In genomic region chr6:82285233-82285632, GRCm38 (mm10) we compare ENCODE assay signal across 26 mouse cellular contexts.
DNase-seq lines count a peak whose midpoint lies in the region; ATAC-seq lines count a peak whose summit lies in the region.
"Had no signal": no experiment of that assay in that cellular context is flagged by ENCODE, and none has a peak within 500 bp of the region (broad histone marks: within the 10 kb centered on the region; RNA-seq: fewer than 3 reads in every experiment).

No protein-coding gene starts in this region.

- no peak overlapping the region for H3K4me3 ChIP-seq in forebrain, embryonic 13.5 days
- H3K4me3 ChIP-seq in forebrain, embryonic 10.5 days = no peak overlapping the region
- no peak overlapping the region for H3K4me3 ChIP-seq in midbrain, embryonic 15.5 days
- H3K4me3 ChIP-seq in midbrain, embryonic 11.5 days (ENCODE audit: low read depth, low read length) = no peak overlapping the region
- H3K4me3 ChIP-seq in hindbrain, embryonic 14.5 days (replicated peaks; ENCODE audit: low read length) = no peak overlapping the region
- H3K4me3 ChIP-seq in neural tube, embryonic 14.5 days (ENCODE audit: low read depth, low read length) = no peak overlapping the region
- H3K4me3 ChIP-seq: embryonic facial prominence, embryonic 15.5 days; limb, embryonic 15.5 days; megakaryocyte, embryonic 14.5 days had no signal

- WGBS in forebrain, embryonic 13.5 days = 24% methylated on average over 6 of the region's 6 CpGs
- 38% methylated on average over 6 of the region's 6 CpGs for WGBS in forebrain, embryonic 10.5 days
- WGBS in midbrain, embryonic 15.5 days = 20% methylated on average over 6 of the region's 6 CpGs
- WGBS in midbrain, embryonic 11.5 days = 52% methylated on average over 6 of the region's 6 CpGs
- WGBS in hindbrain, embryonic 14.5 days = 31% methylated on average over 6 of the region's 6 CpGs
- 36% methylated on average over 6 of the region's 6 CpGs for WGBS in neural tube, embryonic 14.5 days

- intact Hi-C loops in left cerebral cortex, postnatal 25 days (cut with DNase I) = no loop called here

- peak; percentile 51; the same call in 1 of the 2 replicates for ATAC-seq in forebrain, embryonic 13.5 days
- peak; percentile 50; the same call in 1 of the 2 replicates for ATAC-seq in midbrain, embryonic 15.5 days (replicated peaks)
- ATAC-seq in midbrain, embryonic 11.5 days (ENCODE audit: low FRiP score) = no peak
- ATAC-seq in hindbrain, embryonic 14.5 days (ENCODE audit: low FRiP score) = peak; percentile 64; the same call in 1 of the 2 replicates
- peak; percentile 77; the same call in 1 of the 2 replicates for ATAC-seq in neural tube, embryonic 14.5 days (ENCODE audit: low read depth)
- ATAC-seq: activated CD4-positive, CD25-positive, alpha-beta regulatory T cell, adult 4 months; intestine, postnatal 0 days had no signal

- H3K9ac ChIP-seq in forebrain, embryonic 13.5 days = no peak overlapping the region
- no peak overlapping the region for H3K9ac ChIP-seq in midbrain, embryonic 15.5 days
- no peak overlapping the region for H3K9ac ChIP-seq in midbrain, embryonic 11.5 days (ENCODE audit: low read length)
- H3K9ac ChIP-seq in hindbrain, embryonic 14.5 days = no peak overlapping the region
- H3K9ac ChIP-seq in neural tube, embryonic 14.5 days (replicated peaks; ENCODE audit: low read depth, low read length) = no peak overlapping the region
- H3K9ac ChIP-seq: embryonic facial prominence, embryonic 15.5 days; limb, embryonic 15.5 days; liver, embryonic 14.5 days; lung, embryonic 14.5 days had no signal

- H3K27me3 ChIP-seq in forebrain, embryonic 13.5 days = no peaks in the 10 kb centered on the region
- no peaks in the 10 kb centered on the region for H3K27me3 ChIP-seq in forebrain, embryonic 10.5 days (ENCODE audit: poor library complexity, severe bottlenecking)
- H3K27me3 ChIP-seq in midbrain, embryonic 15.5 days (replicated peaks) = no peaks in the 10 kb centered on the region
- H3K27me3 ChIP-seq in midbrain, embryonic 11.5 days (ENCODE audit: control insufficient read depth, insufficient read depth, low read length) = no peaks in the 10 kb centered on the region
- H3K27me3 ChIP-seq in hindbrain, embryonic 14.5 days (ENCODE audit: control insufficient read depth, insufficient read depth, low read length) = no peaks in the 10 kb centered on the region
- no peaks in the 10 kb centered on the region for H3K27me3 ChIP-seq in neural tube, embryonic 14.5 days (ENCODE audit: control insufficient read depth, insufficient read depth, low read length)
- H3K27me3 ChIP-seq: embryonic facial prominence, embryonic 15.5 days; limb, embryonic 15.5 days; megakaryocyte, embryonic 14.5 days had no signal

- 0 out of 2 replicates have a peak, but pooled peaks cover 4% of the 10 kb centered on the region for H3K4me1 ChIP-seq in forebrain, embryonic 13.5 days
- no peaks in the 10 kb centered on the region for H3K4me1 ChIP-seq in forebrain, embryonic 10.5 days
- H3K4me1 ChIP-seq in midbrain, embryonic 15.5 days = peaks cover 5% of the 10 kb centered on the region
- no peaks in the 10 kb centered on the region for H3K4me1 ChIP-seq in midbrain, embryonic 11.5 days (ENCODE audit: control insufficient read depth, insufficient read depth, low read length)
- 0 out of 2 replicates have a peak, but pooled peaks cover 2% of the 10 kb centered on the region for H3K4me1 ChIP-seq in hindbrain, embryonic 14.5 days (replicated peaks; ENCODE audit: control insufficient read depth, insufficient read depth, low read length)
- H3K4me1 ChIP-seq in neural tube, embryonic 14.5 days (ENCODE audit: control insufficient read depth, insufficient read depth, low read length) = peaks cover 3% of the 10 kb centered on the region; the same call in 1 of the 2 replicates
- H3K4me1 ChIP-seq: embryonic facial prominence, embryonic 15.5 days; limb, embryonic 15.5 days; megakaryocyte, embryonic 14.5 days had no signal

- no peak for DNase-seq in forebrain, embryonic 10.5 days (ENCODE audit: extremely low spot score, low spot score)
- DNase-seq in midbrain, embryonic 11.5 days (ENCODE audit: low spot score, missing footprints) = no peak
- DNase-seq in hindbrain, embryonic 14.5 days (ENCODE audit: low spot score) = peak; percentile 39
- no peak for DNase-seq in right cerebral cortex, adult 18-20 months
- DNase-seq in left cerebral cortex, postnatal 25 days (ENCODE audit: low spot score in 2 of 2) = no peak
- DNase-seq: adrenal gland, adult 8-10 months; cerebellum, adult 8-10 months; cerebellum, postnatal 36 days; gastrocnemius, postnatal 10 days; heart, adult 11 months; kidney, postnatal 4 days; layer of hippocampus, adult 9-11 months; left cerebral cortex, postnatal 4 days; lung, embryonic 14.5 days; right cerebral cortex, postnatal 4 days; thymus, postnatal 36 days had no signal

- H3K36me3 ChIP-seq in forebrain, embryonic 13.5 days (ENCODE audit: poor library complexity, severe bottlenecking) = no peaks in the 10 kb centered on the region
- no peaks in the 10 kb centered on the region for H3K36me3 ChIP-seq in forebrain, embryonic 10.5 days (replicated peaks)
- H3K36me3 ChIP-seq in midbrain, embryonic 15.5 days (replicated peaks) = no peaks in the 10 kb centered on the region
- H3K36me3 ChIP-seq in midbrain, embryonic 11.5 days (ENCODE audit: control insufficient read depth, insufficient read depth, low read length) = no peaks in the 10 kb centered on the region
- H3K36me3 ChIP-seq in hindbrain, embryonic 14.5 days (replicated peaks; ENCODE audit: control insufficient read depth, insufficient read depth) = no peaks in the 10 kb centered on the region
- no peaks in the 10 kb centered on the region for H3K36me3 ChIP-seq in neural tube, embryonic 14.5 days (ENCODE audit: control insufficient read depth, insufficient read depth, low read length)
- H3K36me3 ChIP-seq: embryonic facial prominence, embryonic 15.5 days; limb, embryonic 15.5 days had no signal

- no peaks in the 10 kb centered on the region for H3K9me3 ChIP-seq in forebrain, embryonic 13.5 days (replicated peaks)
- H3K9me3 ChIP-seq in forebrain, embryonic 10.5 days = no peaks in the 10 kb centered on the region
- H3K9me3 ChIP-seq in midbrain, embryonic 15.5 days = no peaks in the 10 kb centered on the region
- no peaks in the 10 kb centered on the region for H3K9me3 ChIP-seq in midbrain, embryonic 11.5 days (ENCODE audit: control insufficient read depth, low read length)
- H3K9me3 ChIP-seq in hindbrain, embryonic 14.5 days (ENCODE audit: control insufficient read depth, low read length) = no peaks in the 10 kb centered on the region
- no peaks in the 10 kb centered on the region for H3K9me3 ChIP-seq in neural tube, embryonic 14.5 days (ENCODE audit: control insufficient read depth, low read length)
- H3K9me3 ChIP-seq: embryonic facial prominence, embryonic 15.5 days; limb, embryonic 15.5 days; megakaryocyte, embryonic 14.5 days had no signal

- no peak overlapping the region for H3K27ac ChIP-seq in forebrain, embryonic 13.5 days
- no peak overlapping the region for H3K27ac ChIP-seq in forebrain, embryonic 10.5 days
- peak overlapping the region; percentile 38; the same call in 1 of the 2 replicates for H3K27ac ChIP-seq in midbrain, embryonic 15.5 days
- H3K27ac ChIP-seq in midbrain, embryonic 11.5 days (ENCODE audit: low read depth, low read length) = no peak overlapping the region
- peak overlapping the region; percentile 11 for H3K27ac ChIP-seq in hindbrain, embryonic 14.5 days
- peak overlapping the region; percentile 44 for H3K27ac ChIP-seq in neural tube, embryonic 14.5 days (ENCODE audit: low read depth, low read length)
- H3K27ac ChIP-seq: embryonic facial prominence, embryonic 15.5 days; limb, embryonic 15.5 days; liver, embryonic 14.5 days had no signal

- no peak overlapping the region for H3K4me2 ChIP-seq in forebrain, embryonic 13.5 days
- H3K4me2 ChIP-seq in midbrain, embryonic 15.5 days = no peak overlapping the region
- H3K4me2 ChIP-seq in midbrain, embryonic 11.5 days = no peak overlapping the region
- no peak overlapping the region for H3K4me2 ChIP-seq in hindbrain, embryonic 14.5 days (replicated peaks)
- no peak overlapping the region for H3K4me2 ChIP-seq in neural tube, embryonic 14.5 days (ENCODE audit: low read depth, low read length)
- H3K4me2 ChIP-seq: embryonic facial prominence, embryonic 15.5 days; heart, embryonic 11.5 days; limb, embryonic 15.5 days; lung, embryonic 14.5 days had no signal

Comparison
In these comparisons a context has a peak if more than half of its experiments do, and no peak if none do; other contexts are left out.
1. H3K27ac ChIP-seq: peak in midbrain, embryonic 15.5 days (single experiment), hindbrain, embryonic 14.5 days (single experiment) and neural tube, embryonic 14.5 days (single experiment); none in forebrain, embryonic 13.5 days (single experiment), forebrain, embryonic 10.5 days (single experiment) and midbrain, embryonic 11.5 days (single experiment).